Mouse (Mus musculus): ENCODE results near the gene Zfp385c. TPM values are rescaled to one million over a fixed set of nuclear protein-coding genes. Genes with fewer than 3 reads are reported as not detected.

Gene Zfp385c
- polyA plus RNA-seq, 1 experiment from 2014 or later = 0.80 TPM

DNA sequence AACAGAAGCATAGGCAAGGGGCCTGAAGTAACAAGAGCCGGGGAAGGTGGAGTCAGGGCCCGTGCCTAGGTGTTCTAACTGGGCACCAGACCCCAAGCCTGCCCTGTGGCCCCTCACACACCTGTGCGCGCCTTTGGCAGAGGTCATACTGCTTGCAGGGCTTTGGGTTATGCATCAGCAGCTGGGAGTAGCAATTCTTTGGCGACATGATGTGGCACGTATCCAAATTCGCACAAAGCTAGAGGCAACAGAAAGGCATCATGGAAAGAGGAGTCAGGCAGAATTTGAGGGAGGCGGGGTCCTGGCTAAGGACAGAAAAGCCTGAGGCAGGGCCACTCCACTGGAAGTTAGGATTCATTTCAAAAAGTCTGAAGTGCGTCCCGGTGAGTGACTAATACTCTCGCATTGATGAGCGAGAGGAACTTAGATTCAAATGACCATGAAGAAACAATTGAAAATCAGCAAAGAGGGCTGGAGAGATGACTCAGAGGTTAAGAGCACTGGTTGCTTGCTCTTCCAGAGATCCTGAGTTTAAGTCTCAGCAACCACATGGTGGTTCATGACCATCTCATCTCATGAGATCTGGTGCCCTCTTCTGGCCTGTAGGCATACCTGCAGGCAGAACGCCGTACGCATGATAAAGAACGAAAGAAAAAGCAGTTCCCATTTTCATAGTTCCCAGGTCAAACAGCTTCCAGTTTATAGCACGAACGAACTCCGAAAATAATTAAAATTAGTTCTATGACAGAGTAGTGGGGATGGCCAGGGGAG lies 10.0 kb upstream of the Zfp385c start:
- ATAC-seq = no peak
- H3K9me3 ChIP-seq (ENCODE audit: control insufficient read depth, low read length) = no peaks in the 10 kb centered on the region
- peak overlapping the region; percentile 20; the same call in 1 of the 2 replicates for H3K4me2 ChIP-seq (ENCODE audit: low read length)
- H3K27me3 ChIP-seq (replicated peaks; ENCODE audit: control insufficient read depth, insufficient read depth, low read length) = no peaks in the 10 kb centered on the region
- WGBS = 38% methylated on average over 19 of the region's 19 CpGs
- H3K9ac ChIP-seq (replicated peaks; ENCODE audit: low read depth, low read length) = no peak overlapping the region
- H3K4me1 ChIP-seq (replicated peaks; ENCODE audit: control insufficient read depth, insufficient read depth, low read length) = 0 out of 2 replicates have a peak, but pooled peaks cover 3% of the 10 kb centered on the region
- H3K4me3 ChIP-seq (replicated peaks; ENCODE audit: low read length) = no peak overlapping the region
- peaks cover 9% of the 10 kb centered on the region for H3K36me3 ChIP-seq (ENCODE audit: control insufficient read depth, insufficient read depth)
- no peak overlapping the region for H3K27ac ChIP-seq (ENCODE audit: low read length)

DNA sequence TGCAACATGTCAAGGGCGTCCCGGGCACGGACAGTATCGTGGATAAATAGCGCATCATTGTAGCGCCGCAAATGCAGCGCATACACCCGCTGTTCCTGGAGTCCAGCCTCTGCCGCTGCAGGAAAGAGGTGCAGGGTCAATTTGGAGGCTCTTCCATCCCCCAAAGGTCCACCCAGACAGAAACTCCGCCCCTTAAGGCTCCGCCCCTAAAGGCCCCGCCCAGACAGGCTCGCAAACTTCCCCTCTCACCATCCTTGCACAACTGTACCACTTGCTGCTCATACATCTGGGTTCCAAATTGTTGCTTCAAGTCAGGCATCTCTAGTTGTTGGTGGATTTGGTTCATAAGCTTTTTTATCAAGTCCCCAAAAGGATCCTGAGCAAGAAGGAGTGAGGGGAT lies 9.0 kb upstream of the Zfp385c start:
- WGBS = 3% methylated on average over 14 of the region's 14 CpGs
- Histone ChIP-seq H3K9me3 (ENCODE audit: control insufficient read depth, low read length) (no peaks in the 10 kb centered on the region), H3K4me2 (ENCODE audit: low read length) (peak overlapping the region; percentile 26; the same call in 1 of the 2 replicates), H3K4me3 (replicated peaks; ENCODE audit: low read length) (no peak overlapping the region), H3K4me1 (replicated peaks; ENCODE audit: control insufficient read depth, insufficient read depth, low read length) (0 out of 2 replicates have a peak, but pooled peaks cover 3% of the 10 kb centered on the region), H3K36me3 (ENCODE audit: control insufficient read depth, insufficient read depth) (peaks cover 3% of the 10 kb centered on the region), H3K9ac (replicated peaks; ENCODE audit: low read depth, low read length) (no peak overlapping the region), H3K27me3 (replicated peaks; ENCODE audit: control insufficient read depth, insufficient read depth, low read length) (no peaks in the 10 kb centered on the region), H3K27ac (ENCODE audit: low read length) (no peak overlapping the region)
- no peak for ATAC-seq

DNA sequence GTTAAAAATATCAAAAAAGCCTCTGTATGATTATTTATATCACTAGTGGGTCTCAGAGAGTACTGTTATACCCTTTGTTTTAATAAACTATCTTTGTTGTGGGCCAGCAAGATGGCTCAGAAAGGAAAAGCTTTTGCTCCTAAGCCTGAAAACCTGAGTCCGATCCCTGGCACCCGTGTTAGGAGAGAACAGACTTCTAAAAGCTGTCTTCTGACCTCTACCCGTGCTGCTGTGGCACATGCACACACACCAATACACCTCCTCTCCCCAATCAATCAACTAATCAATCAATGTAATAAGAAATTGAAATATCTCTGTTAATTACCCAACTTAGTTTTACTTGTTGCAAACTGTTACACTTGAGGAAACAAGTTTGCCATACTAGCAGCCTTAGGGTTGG lies 8.5 kb upstream of the Zfp385c start:
- Histone ChIP-seq H3K4me3 (replicated peaks; ENCODE audit: low read length) (no peak overlapping the region), H3K4me2 (ENCODE audit: low read length) (no peak overlapping the region)
- WGBS = 69% methylated on average over 3 of the region's 3 CpGs

DNA sequence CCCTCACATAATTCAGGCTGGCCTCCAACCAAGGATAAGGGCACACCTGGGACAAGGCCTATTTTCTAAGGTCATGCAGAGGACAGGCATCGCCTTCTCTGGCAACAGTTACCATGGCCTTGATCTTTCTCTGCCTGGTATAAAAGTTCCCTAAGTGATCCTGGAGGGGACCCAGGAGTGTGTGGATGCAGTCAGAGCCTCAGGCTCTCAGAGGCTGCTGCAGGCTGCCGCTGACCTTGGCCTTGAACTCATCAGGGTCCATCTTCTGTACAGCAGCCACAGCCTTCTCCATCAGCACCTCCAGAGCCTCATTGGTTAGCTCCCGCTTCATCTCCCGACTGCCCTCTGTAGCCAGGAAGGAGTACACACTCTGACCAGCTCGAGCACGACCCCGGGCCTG lies 5.7 kb upstream of the Zfp385c start:
- Histone ChIP-seq H3K4me3 (replicated peaks; ENCODE audit: low read length) (no peak overlapping the region), H3K36me3 (ENCODE audit: control insufficient read depth, insufficient read depth) (no peaks in the 10 kb centered on the region), H3K4me2 (ENCODE audit: low read length) (no peak overlapping the region), H3K27ac (ENCODE audit: low read length) (no peak overlapping the region), H3K4me1 (replicated peaks; ENCODE audit: control insufficient read depth, insufficient read depth, low read length) (0 out of 2 replicates have a peak, but pooled peaks cover 3% of the 10 kb centered on the region), H3K9me3 (ENCODE audit: control insufficient read depth, low read length) (no peaks in the 10 kb centered on the region), H3K9ac (replicated peaks; ENCODE audit: low read depth, low read length) (no peak overlapping the region), H3K27me3 (replicated peaks; ENCODE audit: control insufficient read depth, insufficient read depth, low read length) (no peaks in the 10 kb centered on the region)
- no peak for ATAC-seq
- 68% methylated on average over 7 of the region's 7 CpGs for WGBS

More for the DNA sequence above, 8.5 kb upstream of the Zfp385c start:
- Histone ChIP-seq H3K9ac (replicated peaks; ENCODE audit: low read depth, low read length) (no peak overlapping the region), H3K27me3 (replicated peaks; ENCODE audit: control insufficient read depth, insufficient read depth, low read length) (no peaks in the 10 kb centered on the region), H3K36me3 (ENCODE audit: control insufficient read depth, insufficient read depth) (no peaks in the 10 kb centered on the region), H3K27ac (ENCODE audit: low read length) (no peak overlapping the region), H3K9me3 (ENCODE audit: control insufficient read depth, low read length) (no peaks in the 10 kb centered on the region), H3K4me1 (replicated peaks; ENCODE audit: control insufficient read depth, insufficient read depth, low read length) (0 out of 2 replicates have a peak, but pooled peaks cover 3% of the 10 kb centered on the region)
- no peak for ATAC-seq

DNA sequence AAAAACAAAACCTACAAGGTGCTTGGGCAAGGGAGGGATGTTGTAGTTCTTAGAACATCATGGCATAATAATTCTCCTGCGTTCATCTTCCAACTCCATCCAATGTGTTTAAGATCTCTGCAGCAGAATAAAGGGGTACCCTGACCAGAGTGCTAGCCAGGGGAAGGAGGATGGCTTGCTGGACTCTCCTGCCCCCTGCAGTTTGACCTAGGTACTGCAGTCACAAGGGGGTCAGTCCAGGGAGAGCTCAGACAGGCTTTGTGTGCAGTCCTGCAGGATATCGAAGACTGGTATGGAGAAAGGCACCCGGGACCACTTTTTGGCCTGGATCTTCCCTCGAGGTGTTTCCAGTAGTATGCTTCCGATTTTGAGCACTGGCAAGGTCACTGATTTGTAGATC lies 2.7 kb upstream of the Zfp385c start:
- ATAC-seq = no peak

DNA sequence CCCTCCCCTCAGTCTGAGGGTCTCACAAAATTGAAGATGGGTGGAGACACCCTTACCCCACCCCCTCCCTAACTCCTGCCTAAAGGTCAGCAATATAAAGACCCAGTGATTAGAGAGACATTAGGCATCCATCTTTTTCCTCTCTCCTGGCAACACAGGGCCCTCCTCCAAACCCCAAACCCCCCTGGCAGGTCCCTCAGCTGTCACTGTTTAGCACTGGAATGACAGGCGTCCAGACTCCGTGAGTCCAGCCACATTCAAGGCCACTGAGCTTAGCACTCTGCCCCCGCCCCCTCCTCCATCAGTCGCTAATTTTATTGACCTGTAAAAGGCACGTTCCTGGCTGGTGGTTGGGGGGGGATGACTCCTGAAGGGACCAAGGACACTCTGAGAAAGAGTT lies 899 bp upstream of the Zfp385c start:
- no peak overlapping the region for H3K9ac ChIP-seq (replicated peaks; ENCODE audit: low read depth, low read length)
- whole genome bisulfite sequencing = 27% methylated on average over 5 of the region's 5 CpGs

More for the DNA sequence above, 2.7 kb upstream of the Zfp385c start:
- H3K9me3 ChIP-seq (ENCODE audit: control insufficient read depth, low read length) = no peaks in the 10 kb centered on the region
- no peaks in the 10 kb centered on the region for H3K36me3 ChIP-seq (ENCODE audit: control insufficient read depth, insufficient read depth)
- WGBS = 36% methylated on average over 5 of the region's 5 CpGs
- H3K4me3 ChIP-seq (replicated peaks; ENCODE audit: low read length) = no peak overlapping the region
- H3K4me2 ChIP-seq (ENCODE audit: low read length) = no peak overlapping the region
- H3K27me3 ChIP-seq (replicated peaks; ENCODE audit: control insufficient read depth, insufficient read depth, low read length) = peaks cover 9% of the 10 kb centered on the region
- H3K27ac ChIP-seq (ENCODE audit: low read length) = no peak overlapping the region
- H3K9ac ChIP-seq (replicated peaks; ENCODE audit: low read depth, low read length) = no peak overlapping the region
- peaks cover 6% of the 10 kb centered on the region for H3K4me1 ChIP-seq (replicated peaks; ENCODE audit: control insufficient read depth, insufficient read depth, low read length)

DNA sequence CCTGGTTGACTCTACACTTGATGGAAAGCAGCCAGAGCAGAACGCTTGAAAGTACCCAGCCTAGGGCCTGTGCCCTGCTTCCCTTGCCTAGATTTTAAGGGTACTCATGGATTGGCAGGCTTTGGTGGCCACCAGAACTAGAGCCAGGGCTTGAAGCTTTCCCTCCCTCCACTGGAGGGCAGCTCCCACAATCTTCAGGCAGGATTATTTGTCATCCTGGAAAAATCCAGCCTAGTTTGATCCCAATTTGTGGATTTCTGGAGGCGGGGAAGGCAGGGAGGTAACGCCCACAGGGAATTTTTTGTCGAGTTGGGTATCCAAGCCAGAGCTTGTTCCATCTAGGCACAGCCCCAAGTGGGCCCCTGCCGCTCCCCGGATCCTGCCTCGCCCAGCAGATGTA lies 1.9 kb downstream of the Zfp385c start:
- 77% methylated on average over 7 of the region's 7 CpGs for WGBS
- Histone ChIP-seq H3K4me1 (replicated peaks; ENCODE audit: control insufficient read depth, insufficient read depth, low read length) (peaks cover 6% of the 10 kb centered on the region), H3K9ac (replicated peaks; ENCODE audit: low read depth, low read length) (no peak overlapping the region), H3K36me3 (ENCODE audit: control insufficient read depth, insufficient read depth) (no peaks in the 10 kb centered on the region), H3K27me3 (replicated peaks; ENCODE audit: control insufficient read depth, insufficient read depth, low read length) (peaks cover 9% of the 10 kb centered on the region), H3K4me3 (replicated peaks; ENCODE audit: low read length) (no peak overlapping the region), H3K9me3 (ENCODE audit: control insufficient read depth, low read length) (no peaks in the 10 kb centered on the region), H3K27ac (ENCODE audit: low read length) (no peak overlapping the region), H3K4me2 (ENCODE audit: low read length) (no peak overlapping the region)
- no peak for ATAC-seq

More for the DNA sequence above, 899 bp upstream of the Zfp385c start:
- Histone ChIP-seq H3K4me1 (replicated peaks; ENCODE audit: control insufficient read depth, insufficient read depth, low read length) (peaks cover 6% of the 10 kb centered on the region), H3K27ac (ENCODE audit: low read length) (no peak overlapping the region), H3K36me3 (ENCODE audit: control insufficient read depth, insufficient read depth) (no peaks in the 10 kb centered on the region), H3K9me3 (ENCODE audit: control insufficient read depth, low read length) (no peaks in the 10 kb centered on the region), H3K27me3 (replicated peaks; ENCODE audit: control insufficient read depth, insufficient read depth, low read length) (peaks cover 9% of the 10 kb centered on the region), H3K4me3 (replicated peaks; ENCODE audit: low read length) (no peak overlapping the region), H3K4me2 (ENCODE audit: low read length) (no peak overlapping the region)
- no peak for ATAC-seq

DNA sequence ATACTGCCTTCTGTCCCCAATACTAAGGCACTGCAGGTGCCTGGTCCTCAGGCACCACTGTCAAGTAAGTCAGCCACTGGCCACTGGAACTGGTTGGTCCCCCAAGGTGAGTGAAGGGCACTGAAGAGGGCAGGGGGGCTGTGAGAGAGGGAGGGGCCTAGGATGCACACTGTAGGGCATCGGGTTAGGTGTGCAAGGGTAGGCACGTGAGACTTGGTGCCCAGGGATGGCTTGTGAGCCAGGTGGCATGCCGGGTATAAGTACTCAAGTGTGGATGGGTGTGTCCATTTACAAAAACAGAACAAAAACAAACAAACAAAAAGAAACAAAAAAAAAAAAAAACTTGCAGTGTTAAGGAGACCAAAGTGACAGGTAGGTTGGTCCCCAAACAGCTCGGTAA lies 3.8 kb downstream of the Zfp385c start:
- 72% methylated on average over 4 of the region's 4 CpGs for WGBS
- Histone ChIP-seq H3K4me1 (replicated peaks; ENCODE audit: control insufficient read depth, insufficient read depth, low read length) (peaks cover 6% of the 10 kb centered on the region), H3K36me3 (ENCODE audit: control insufficient read depth, insufficient read depth) (no peaks in the 10 kb centered on the region), H3K27me3 (replicated peaks; ENCODE audit: control insufficient read depth, insufficient read depth, low read length) (peaks cover 9% of the 10 kb centered on the region), H3K4me2 (ENCODE audit: low read length) (no peak overlapping the region), H3K27ac (ENCODE audit: low read length) (no peak overlapping the region), H3K4me3 (replicated peaks; ENCODE audit: low read length) (no peak overlapping the region), H3K9ac (replicated peaks; ENCODE audit: low read depth, low read length) (no peak overlapping the region), H3K9me3 (ENCODE audit: control insufficient read depth, low read length) (no peaks in the 10 kb centered on the region)
- ATAC-seq = no peak

DNA sequence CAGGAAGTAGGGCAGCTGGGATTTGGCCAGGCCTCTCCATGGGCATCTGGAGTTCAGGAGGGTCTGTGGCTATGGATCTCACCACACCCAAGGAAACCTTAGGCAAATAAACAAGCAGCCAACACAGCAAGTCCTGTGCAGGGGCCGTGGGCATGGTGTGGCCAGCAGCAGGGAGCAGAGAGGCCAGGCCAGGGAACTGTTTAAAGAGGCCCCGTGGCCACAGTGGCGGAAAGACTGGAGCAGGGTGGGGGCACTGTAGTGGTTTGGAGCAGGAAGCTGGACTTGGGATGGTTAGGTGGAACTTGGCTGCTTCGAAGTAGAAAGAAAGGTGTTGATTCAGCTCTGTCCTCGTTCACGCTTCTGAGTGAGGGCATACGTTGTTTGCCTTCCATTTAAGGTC lies 5.0 kb downstream of the Zfp385c start:
- WGBS = 83% methylated on average over 7 of the region's 7 CpGs
- Histone ChIP-seq H3K36me3 (ENCODE audit: control insufficient read depth, insufficient read depth) (no peaks in the 10 kb centered on the region), H3K9me3 (ENCODE audit: control insufficient read depth, low read length) (no peaks in the 10 kb centered on the region), H3K4me1 (replicated peaks; ENCODE audit: control insufficient read depth, insufficient read depth, low read length) (peaks cover 4% of the 10 kb centered on the region), H3K4me2 (ENCODE audit: low read length) (no peak overlapping the region), H3K9ac (replicated peaks; ENCODE audit: low read depth, low read length) (no peak overlapping the region), H3K4me3 (replicated peaks; ENCODE audit: low read length) (no peak overlapping the region), H3K27ac (ENCODE audit: low read length) (no peak overlapping the region), H3K27me3 (replicated peaks; ENCODE audit: control insufficient read depth, insufficient read depth, low read length) (peaks cover 4% of the 10 kb centered on the region)
- no peak for ATAC-seq
